Mouse (Mus musculus) embryo, embryonic 9.5 days (tissue): ENCODE results near the gene Map2.

Experiments
- DNase-seq: peaks from one replicate; pipeline ENCODE4 v3.0.0-alpha.2; 2017; ENCODE audit errors: extremely low spot score

The Map2 gene

DNA sequence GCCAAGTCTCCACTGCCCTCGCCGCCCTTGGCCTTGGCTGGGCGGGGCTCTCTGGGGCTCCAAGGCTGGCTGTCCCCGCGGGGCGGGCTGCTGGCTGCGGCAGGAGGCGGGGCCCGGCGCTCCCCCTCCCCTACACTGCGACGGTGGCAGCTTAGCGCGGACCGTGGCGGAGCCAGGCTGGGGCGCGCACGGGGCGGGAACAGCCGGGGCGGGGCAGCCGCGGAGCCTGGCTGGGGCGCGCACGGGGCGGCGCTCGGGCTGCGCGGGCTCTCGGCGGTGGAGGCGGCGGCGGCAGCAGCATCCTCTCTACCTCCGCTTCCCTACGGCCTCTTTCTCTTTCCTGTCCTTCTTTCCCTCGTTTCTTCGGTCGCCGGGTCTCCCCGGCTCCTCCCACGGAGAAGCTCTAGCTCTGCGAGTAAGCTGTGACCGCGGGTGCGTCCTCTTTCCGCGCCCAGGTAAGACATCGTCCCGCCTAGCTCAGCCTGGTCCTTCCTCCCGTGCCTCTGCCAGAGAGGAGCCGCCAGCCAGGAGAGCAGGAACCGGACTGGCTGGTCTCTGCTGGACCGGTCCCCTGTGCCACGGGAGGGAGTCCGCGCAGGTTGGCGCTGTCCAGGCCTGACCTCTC lies at the start of gene Map2:
Map2 (plus strand) TSS at position 233 of the 625 bp plus-strand sequence.
- peak; percentile 83 for DNase-seq

DNA sequence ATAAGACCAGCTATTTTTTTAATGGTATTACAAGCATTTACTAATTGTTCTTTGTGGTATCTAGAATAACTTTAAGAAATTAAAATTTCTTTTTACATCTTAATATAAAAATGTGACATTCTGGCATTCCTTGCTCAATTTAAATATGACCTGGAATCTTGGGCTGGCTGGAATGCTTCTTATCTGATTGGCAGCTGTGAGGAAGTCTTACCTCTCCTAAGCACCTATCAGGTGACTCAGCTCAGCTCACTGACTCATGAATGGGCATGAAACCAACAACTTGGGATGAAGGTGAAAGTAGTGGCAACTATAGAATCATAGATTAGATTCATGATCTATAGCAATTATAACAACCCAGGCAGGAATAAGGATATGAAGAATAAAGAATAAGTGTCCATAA lies 42.1 kb upstream of the Map2 start:
- DNase-seq = no peak

DNA sequence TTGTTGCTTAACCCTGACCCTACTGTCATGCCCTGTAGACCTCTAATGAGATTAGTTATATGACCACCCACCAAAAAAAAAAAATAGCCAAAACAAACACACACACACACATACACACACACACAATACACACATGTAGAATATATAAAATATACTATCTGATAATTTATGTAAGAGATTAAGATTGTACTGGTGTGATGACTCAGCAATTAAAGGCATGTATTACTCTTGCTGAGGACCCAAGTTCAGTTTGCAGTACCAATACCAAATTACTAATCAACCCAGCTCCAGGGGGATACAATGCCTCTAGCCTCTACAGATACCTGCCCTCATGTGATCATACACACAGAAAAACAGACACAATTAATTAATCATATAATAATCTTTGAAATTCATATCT lies 39.7 kb upstream of the Map2 start:
- DNase-seq = no peak

DNA sequence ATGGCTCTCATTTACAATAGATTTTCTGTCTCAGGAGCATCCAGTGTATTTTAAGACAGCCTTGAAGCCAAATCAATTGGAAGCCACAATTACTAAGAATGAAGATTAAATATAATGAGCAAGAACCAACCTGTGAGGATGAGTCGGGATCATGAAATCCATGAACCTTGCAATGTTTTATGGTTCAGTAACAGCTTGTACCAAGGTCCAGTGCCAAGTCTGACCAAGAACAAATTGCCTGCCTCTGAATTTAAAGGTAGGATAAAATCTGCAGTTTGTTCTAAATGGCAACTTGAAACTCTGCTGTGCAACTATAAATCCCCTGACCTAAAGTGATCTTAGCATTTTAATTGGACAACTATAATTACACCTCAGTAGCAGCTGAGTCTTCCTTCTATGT lies 34.4 kb upstream of the Map2 start:
- DNase-seq = no peak

DNA sequence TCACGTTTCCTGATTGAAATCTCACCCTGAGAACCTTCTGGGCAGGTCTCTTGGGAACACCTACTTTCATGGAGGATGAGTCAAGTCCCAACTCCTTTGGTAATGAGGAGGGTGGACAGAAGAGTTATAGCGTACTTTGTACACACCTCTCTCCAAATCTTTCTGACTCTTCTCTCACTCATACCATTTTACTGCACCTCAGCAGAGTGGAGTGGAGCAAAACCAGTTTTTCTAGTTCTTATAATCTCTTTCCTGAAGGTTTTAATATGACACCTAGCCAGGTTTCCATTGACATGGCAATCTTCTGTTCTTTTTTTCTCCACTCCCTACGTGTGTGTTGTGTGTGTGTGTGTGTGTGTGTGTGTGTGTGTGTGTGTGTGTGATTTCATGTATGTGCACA lies 29.9 kb upstream of the Map2 start:
- DNase-seq = no peak

DNA sequence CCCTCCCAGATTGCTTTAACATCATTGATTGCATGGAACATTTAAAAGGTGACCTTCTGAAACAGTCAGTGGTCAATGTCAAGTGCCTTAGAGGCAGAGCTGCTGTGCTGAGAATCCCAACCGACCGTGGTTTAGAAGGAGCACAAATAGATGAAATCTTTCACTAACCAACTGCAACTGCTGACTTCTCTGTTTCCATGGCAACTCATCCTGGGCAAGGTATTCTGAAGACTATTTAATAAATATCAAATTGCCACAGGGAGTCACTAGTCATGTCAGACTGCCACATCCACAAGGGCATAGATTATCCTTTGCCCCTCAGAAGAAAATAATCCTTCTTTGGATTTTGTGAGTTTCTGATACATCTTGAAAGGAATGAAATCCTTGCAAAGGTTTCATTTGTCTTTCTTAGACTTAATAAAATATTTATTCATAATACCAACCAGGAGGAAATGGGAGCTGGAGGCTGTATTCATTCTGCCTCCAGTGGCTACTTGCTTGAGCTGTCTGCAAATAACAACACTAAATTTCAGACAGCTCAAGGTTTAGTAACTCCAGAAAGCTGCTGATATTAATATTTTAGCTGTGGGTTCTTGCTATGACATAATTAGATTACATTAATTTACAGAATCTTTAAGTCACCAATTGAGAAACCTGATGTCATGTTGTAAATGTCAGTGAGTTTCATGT lies 26.1 kb upstream of the Map2 start:
- DNase-seq = no peak

DNA sequence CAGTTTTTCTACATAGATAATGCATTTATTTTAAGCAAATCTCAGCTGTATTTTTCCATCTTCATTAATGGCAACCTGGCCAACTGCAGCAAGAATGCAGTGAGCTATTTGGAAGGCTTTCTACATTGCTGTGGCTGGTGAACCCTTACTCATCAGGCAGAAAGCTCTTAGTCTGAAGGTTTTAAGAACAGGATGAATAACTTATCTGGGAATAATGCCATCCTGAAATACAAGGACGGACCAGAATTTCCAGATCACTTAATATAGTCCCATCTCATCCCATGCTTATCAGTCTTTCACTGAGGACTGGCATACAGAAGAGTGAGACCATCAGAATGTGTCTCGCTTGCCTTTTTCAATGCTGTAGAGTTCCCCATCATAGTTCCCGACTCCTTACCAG lies 24.3 kb upstream of the Map2 start:
- DNase-seq = no peak

DNA sequence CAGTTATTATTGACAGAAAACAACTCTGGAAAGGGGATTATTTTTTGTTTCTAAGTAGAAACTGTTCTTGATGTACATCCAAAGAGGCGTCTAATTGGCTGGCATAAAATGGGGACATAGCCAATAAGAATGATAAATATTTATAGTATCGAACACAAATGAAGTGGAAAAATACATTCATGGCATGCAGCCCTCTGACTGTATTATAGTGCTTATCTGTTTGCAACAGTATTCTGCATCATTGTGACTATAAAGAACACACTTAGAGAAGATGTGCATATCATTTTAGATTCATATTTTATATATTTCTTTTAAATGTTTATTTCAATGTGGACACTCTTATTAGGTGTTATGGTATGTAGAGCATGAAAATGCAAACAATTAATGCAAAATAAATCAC lies 17.9 kb upstream of the Map2 start:
- no peak for DNase-seq

DNA sequence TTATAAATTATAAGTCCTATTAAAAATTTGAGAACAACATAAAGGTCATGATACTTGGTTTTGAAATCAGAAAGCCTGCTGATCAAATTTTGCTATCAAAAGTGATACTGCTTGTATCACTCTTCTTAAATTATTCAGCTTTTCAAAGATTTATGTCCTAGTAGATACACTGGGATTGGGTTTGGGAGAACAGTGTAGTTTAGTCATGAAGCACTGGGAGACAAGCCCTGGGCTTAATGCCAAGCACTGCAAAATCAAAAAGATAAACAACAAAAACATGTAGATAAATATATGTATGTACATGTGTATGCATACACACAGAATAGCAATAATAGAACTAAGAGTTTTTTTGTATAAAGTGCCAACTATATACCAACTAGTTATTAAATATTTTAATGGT lies 17.5 kb upstream of the Map2 start:
- no peak for DNase-seq

DNA sequence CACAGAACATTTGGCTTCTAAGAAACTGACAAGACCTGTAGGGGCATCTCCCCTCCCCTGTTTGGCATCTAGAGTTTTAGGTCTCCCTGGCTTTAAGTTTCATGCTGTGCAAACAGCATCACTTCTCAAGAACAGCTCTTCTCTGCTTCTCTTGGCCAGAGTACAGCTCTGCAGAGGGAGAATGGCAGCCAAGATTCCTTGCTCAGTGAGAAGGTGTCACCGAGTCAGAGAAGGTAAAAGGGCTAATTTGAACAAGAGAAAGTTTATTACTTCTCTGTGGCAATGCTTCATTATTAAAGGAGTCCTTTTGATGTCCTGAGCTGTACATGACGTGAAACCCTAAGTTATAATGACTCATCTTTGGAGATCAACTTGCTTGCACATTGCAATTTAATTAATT lies 10.4 kb upstream of the Map2 start:
- DNase-seq = no peak

DNA sequence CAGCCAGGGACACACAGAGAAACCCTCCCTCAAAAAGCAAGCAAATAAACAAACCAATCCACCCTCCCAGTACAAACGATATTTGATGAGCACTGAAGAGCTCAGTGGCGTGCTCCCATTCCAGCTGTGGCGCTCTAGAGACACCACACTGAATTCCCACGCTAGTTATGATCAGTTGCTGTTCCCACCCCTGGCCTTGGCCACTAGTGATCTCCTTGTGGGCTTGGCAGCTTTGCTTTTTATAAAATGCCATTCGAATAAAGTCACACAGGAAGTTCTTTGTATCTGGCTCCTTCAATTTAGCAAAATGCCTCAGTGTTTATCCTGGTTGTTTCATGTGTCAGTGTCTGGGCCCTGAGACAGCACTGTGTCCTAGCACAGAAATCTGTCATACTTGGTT lies 6.4 kb upstream of the Map2 start:
- DNase-seq = no peak

DNA sequence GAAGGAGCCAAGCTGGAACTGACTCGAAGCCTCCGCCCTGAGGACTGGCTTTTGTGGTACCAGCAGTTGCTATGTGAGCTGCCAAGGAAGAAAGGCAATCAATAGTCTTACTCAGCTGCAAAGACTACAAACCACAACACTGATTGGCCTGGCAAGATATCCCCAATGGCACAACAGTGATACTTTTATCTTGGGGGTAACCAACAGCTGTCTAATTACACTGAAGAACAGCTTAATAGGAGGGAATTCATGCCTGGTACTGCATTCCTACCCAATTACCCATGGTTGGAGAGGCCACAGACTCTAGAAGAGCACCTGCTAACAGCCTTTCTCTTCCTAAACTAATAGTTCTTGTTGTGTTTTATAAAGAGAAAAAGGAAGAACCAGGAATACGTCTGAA lies 2.9 kb upstream of the Map2 start:
- DNase-seq = no peak

DNA sequence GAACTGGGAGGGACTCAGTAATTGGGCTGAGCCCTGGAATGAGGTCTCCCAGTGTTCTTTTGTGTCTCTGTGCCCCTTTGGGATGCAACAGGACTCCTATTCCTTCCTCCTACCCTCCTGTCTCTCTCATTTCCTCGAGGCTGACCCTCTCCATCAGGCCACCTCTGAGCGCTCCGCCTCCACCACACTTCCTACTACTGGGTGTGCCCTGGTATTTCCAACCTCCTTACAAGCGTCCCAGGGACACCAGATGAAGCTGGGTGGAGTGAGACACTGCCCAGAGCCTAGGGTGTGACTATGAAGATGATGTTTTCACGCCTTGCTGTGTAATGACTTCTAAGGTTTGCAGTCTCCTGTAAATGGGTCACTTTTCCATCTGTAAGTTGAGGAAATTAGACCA lies 1.4 kb upstream of the Map2 start:
- DNase-seq = no peak

DNA sequence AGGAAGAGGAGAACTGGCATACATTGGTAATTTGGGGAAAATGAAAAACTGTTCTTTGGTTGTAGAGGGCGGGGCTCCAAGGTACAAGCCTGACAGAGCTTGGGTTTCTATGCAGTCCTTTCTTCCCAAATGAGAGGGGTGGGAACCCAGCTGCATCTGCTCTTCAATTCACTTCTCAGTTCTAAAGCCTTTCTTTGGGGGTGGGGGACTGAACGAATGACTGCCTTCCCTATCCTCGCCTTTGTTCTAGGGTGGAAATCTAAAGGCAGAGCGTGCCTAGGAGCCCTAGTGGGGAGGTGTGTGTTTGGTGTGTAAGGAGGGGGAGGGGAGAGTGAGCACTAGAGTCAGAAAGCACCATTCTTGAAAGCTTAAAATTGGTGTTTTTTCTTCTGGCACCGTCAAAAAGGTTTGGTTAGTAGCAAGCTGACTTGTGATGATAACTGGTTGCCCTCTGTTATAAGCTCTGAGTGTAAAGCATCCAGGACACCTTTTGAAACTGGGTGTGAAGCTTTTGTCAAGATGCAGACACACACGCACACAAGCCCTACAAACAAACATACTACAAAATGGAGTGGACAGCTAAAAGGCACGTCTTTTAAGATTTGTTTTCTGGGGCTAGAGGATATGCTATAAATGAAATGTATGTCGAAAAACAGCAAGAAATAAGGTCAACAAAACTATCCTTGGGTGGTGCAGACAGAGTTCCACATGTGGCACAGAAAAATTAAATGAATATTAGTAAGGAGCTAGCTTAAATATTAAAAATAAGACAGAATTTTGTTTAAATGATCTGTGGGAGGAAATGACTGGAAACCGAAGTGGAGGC lies 1.2 kb downstream of the Map2 start:
- peak; percentile 14 for DNase-seq

DNA sequence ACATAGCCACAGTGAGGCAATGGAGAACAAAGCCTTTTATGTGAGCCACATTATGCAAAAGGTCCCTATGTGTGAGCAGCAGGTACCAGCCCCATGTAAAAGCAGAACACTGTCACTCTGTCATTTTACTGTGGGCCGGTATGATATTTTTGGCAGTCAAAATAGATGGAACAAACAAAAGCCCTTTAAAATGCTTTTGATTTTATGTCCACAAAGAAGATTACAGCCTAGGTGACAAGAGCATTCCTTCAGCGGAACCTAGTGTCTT lies 1.7 kb downstream of the Map2 start:
- no peak for DNase-seq

DNA sequence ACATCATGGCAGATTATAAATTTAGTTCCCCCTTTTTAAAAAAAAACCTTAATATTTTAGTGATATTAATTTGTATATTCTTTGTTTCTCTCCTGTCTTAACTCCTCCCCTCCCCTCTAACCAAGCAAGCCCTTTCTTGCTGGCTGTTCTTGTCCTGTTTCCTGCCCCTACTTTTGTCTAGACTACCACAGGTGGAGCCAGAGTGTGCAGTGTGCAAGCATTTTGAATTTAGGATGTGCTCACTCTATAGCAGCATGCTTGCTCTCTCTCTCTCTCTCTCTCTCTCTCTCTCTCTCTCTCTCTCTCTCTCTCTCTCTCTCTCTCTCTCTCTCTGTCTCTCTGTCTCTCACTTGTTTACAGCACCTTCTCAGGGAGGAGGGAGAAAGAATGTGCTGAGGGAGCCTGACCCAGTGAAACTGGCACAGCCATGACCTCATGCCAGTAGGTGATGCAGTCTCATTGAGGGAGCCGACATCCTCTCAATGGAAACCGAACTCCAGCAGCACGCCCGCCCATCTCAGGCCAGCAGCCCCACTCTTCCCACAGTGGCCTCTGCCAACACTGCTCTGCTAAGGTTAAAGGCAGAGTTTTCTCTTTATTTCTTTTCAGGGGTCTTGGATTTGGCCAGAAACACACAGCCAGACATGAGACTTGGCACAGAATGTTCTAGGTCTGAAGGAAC lies 2.6 kb downstream of the Map2 start:
- no peak for DNase-seq

DNA sequence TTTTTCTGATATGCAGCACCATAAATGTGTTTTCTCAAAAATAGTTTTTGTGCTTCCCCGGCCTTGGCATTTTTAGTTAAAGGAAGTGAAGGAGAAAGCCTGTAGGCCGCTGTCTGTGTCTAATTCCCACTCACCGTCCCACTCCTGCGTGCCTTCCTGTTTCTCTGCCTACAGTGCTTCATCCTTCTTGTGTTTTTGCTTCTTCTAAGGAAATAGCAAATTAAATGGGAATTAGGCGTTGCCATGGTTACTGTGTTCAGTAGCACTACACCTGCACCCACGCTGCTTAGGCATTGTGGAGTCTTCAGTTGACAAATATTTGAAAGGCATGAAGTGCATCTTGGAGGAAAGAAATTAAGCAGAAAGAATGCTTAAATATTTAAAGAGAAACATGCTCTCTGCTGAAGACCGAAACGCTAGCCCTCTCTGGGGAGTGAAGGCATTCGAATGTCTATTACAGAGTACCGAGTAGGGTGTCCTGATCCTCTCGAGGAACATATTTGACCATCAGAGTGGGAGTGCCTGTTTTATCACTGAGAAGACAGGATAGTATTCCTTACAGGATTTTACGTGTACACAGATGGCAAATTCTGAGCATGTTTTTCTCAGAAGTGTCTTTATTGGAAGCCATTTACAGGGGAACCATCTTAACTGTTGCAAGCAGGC lies 12.1 kb downstream of the Map2 start:
- DNase-seq = no peak

DNA sequence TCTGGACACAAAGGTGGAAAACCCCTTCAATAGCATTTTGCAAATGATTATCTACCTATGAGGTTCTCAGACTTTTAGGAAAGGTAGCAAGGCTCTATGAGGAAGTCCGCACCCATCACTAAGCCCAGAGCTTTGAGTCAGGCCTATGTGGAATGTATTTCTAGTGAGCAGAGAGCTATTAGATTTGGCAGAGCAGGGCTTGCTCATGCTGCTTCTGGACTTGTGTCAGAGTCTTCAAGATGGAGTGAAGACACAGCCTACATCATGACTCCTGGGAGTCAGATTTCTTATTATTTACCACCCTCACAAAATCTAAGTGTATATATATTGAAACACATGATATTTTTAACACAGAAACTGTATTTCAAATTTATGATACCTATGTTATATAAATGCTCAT lies 17.3 kb downstream of the Map2 start:
- no peak for DNase-seq

DNA sequence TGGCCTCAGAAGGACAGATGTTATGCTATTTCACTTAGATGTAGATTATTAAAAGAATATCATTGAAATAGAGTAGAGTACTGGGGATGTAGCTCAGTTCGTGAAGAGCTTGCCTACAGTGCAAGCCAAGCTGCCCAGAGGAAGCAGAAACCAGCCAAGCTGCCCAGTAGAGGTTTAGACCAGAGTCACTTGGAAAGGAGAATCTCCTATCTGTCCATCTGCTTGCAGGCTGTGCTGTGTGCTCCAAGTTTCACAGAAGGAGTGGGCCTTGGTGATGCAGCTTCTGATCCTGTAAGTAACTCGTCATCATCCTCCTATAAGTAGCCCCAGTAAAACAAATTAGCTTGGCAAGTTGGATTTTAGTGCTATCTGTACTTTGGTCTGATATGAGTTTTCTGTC lies 17.8 kb downstream of the Map2 start:
- no peak for DNase-seq

DNA sequence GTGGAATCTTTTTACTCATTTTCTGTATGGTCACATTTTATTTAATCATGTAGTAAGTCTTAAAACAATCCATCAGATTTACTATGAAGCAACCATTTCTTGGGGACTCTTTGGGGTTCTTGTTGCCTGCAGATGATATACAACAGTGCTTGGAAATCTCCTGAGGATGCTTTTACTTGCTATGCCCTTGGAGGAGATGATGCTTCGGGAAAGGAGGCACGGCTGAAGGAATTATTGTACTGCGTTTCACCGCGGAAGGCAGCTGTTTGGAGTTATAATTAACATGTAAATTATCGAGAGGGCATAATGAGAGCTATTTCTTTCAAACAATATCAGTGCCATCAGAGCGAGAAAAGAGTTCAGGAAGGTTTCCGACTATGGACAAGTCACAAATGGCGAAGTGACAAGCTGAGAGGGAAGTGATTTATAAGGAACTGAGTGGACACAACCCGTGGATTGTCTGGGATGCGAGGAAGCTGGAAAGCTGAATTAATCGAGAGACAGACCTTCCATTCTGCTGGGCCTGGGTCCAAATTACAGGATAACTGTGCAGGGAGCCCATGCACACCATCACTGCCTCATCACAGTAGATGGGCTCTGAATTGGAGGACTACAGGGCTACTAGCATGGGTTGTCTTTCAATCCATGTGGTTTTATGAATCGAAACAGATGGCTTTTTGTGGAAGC lies 20.1 kb downstream of the Map2 start:
- no peak for DNase-seq

DNA sequence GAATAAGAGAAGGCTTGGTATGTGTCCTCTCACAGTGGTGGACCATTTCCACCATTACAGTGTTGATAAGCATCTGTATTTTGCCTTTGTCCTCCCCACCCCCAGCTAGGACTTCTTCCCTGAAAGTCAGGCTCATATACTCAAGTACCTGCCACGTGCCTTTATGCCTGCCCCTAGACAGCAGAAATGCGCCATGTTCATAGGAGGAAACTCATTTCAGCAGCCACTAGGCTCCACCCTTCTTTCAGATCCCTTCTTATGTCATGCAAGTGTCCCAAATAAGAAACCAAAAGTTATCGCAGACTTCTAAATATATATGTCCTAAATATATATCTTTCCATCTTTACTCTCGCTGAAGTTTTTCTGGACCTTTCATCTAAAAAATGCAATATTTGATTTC lies 21.2 kb downstream of the Map2 start:
- DNase-seq = no peak

DNA sequence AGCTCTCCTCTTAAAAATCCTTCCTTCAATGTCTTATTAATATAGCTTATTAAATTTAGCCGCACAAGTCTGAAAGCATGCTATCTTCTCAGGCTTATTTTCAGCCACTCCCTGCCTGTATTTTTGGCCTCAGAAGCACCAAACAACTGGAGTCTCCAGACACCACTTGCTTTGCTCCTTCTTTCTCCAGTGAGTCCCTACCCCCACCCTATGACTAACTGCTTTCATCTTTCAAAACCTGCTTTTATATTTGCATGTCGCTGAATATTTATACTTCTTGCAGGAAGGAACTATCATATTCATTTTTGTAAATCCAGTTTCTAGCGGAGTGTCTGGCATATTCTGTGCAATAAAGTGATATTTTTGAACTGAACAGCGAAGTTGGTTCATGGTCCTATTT lies 21.6 kb downstream of the Map2 start:
- DNase-seq = no peak
